Comparison of ENCODE assay signal across 18 mouse cellular contexts in the genomic region with DNA sequence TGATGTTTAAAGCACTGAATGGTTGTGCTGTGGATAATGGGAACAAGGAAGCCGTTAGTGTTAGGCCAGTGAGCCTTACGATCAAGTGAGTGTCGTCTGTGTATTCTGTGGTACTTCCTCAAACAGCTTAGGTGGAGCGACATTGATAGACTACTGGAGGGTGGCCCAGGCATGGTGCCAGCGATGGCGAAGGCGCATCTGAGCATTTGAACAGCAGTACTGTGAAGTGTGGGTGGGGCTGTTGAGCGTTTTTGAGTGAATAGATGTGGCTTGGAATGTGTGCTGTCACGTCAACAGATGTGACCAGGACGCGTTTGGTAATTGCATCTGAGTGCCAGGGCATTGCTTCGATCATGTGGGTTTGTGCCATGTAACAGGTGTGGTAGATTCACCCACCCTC. TPM values are rescaled to one million over a fixed set of nuclear protein-coding genes. Genes with fewer than 3 reads are reported as not detected.
"Had no signal": no experiment of that assay in that cellular context is flagged by ENCODE, and none has a peak within 500 bp of the region (broad histone marks: within the 10 kb centered on the region; RNA-seq: fewer than 3 reads in every experiment).

No protein-coding gene starts in this region.

- H3K4me2 ChIP-seq: kidney, embryonic 15.5 days; liver, embryonic 13.5 days; midbrain, embryonic 15.5 days; neural tube, embryonic 12.5 days; neural tube, embryonic 15.5 days; stomach, embryonic 15.5 days had no signal

- H3K27me3 ChIP-seq: kidney, embryonic 15.5 days; liver, embryonic 13.5 days; megakaryocyte, embryonic 14.5 days; midbrain, embryonic 15.5 days; neural tube, embryonic 12.5 days; neural tube, embryonic 15.5 days; stomach, embryonic 15.5 days had no signal

- H3K4me3 ChIP-seq: kidney, embryonic 15.5 days; liver, embryonic 13.5 days; midbrain, embryonic 10.5 days; midbrain, embryonic 15.5 days; neural tube, embryonic 12.5 days; neural tube, embryonic 15.5 days; stomach, embryonic 15.5 days had no signal

- H3K9ac ChIP-seq: kidney, embryonic 15.5 days; liver, embryonic 13.5 days; midbrain, embryonic 15.5 days; neural tube, embryonic 15.5 days; stomach, embryonic 15.5 days had no signal

- H3K9me3 ChIP-seq: kidney, embryonic 15.5 days; liver, embryonic 13.5 days; megakaryocyte, embryonic 14.5 days; midbrain, embryonic 10.5 days; midbrain, embryonic 15.5 days; neural tube, embryonic 12.5 days; neural tube, embryonic 15.5 days; stomach, embryonic 15.5 days had no signal

- H3K27ac ChIP-seq: kidney, embryonic 15.5 days; liver, embryonic 13.5 days; macrophage; midbrain, embryonic 10.5 days; midbrain, embryonic 15.5 days; neural tube, embryonic 12.5 days; neural tube, embryonic 15.5 days; stomach, embryonic 15.5 days had no signal

- DNase-seq: kidney, adult 11 months; kidney, adult 8-10 months; kidney, postnatal 14 days; kidney, postnatal 4 days; left cerebral cortex, postnatal 4 days; liver, embryonic 13.5 days; lung, adult 2 months; right cerebral cortex, postnatal 25 days; spleen, adult 18-20 months; thymus, postnatal 25 days had no signal

- ATAC-seq: midbrain, embryonic 15.5 days had no signal

RNA-seq across cellular contexts. Expression of gene Kif17, which starts 57.5 kb away (rescaled TPM):
- polyA plus RNA-seq: macrophage had no signal
